Mouse (Mus musculus): ENCODE results near the gene Chrd. TPM values are rescaled to one million over a fixed set of nuclear protein-coding genes. Genes with fewer than 3 reads are reported as not detected.

Gene Chrd
- polyA plus RNA-seq, 1 experiment from 2014 or later, result 0.83 TPM

- no peak overlapping the region for H3K9ac ChIP-seq
- WGBS, result 77% methylated on average over 9 of the region's 9 CpGs
- no peaks in the 10 kb centered on the region for H3K27me3 ChIP-seq (replicated peaks)
Measured at GRCm38 (mm10) chr16:20712190-20712589, 20.7 kb upstream of the Chrd start.

GRCm38 (mm10) chr16:20712889-20713288 lies 20.0 kb upstream of the Chrd start:
- peaks cover 36% of the 10 kb centered on the region for H3K36me3 ChIP-seq
- H3K9me3 ChIP-seq, result no peaks in the 10 kb centered on the region
- no peaks in the 10 kb centered on the region for H3K27me3 ChIP-seq (replicated peaks)
- no peak overlapping the region for H3K4me2 ChIP-seq
- H3K9ac ChIP-seq, result no peak overlapping the region
- peaks cover 31% of the 10 kb centered on the region for H3K4me1 ChIP-seq
- no peak overlapping the region for H3K4me3 ChIP-seq
- no peak for ATAC-seq (ENCODE audit: extremely low read depth, insufficient number of reproducible peaks, low FRiP score, low TSS enrichment)
- WGBS, result 45% methylated on average over 7 of the region's 7 CpGs
- H3K27ac ChIP-seq (replicated peaks), result no peak overlapping the region

More at GRCm38 (mm10) chr16:20712190-20712589, 20.7 kb upstream of the Chrd start:
- no peaks in the 10 kb centered on the region for H3K9me3 ChIP-seq
- no peak overlapping the region for H3K4me3 ChIP-seq
- H3K4me1 ChIP-seq, result peaks cover 30% of the 10 kb centered on the region
- ATAC-seq (ENCODE audit: extremely low read depth, insufficient number of reproducible peaks, low FRiP score, low TSS enrichment), result no peak
- no peak overlapping the region for H3K27ac ChIP-seq (replicated peaks)
- peaks cover 43% of the 10 kb centered on the region for H3K36me3 ChIP-seq
- H3K4me2 ChIP-seq, result no peak overlapping the region

DNA sequence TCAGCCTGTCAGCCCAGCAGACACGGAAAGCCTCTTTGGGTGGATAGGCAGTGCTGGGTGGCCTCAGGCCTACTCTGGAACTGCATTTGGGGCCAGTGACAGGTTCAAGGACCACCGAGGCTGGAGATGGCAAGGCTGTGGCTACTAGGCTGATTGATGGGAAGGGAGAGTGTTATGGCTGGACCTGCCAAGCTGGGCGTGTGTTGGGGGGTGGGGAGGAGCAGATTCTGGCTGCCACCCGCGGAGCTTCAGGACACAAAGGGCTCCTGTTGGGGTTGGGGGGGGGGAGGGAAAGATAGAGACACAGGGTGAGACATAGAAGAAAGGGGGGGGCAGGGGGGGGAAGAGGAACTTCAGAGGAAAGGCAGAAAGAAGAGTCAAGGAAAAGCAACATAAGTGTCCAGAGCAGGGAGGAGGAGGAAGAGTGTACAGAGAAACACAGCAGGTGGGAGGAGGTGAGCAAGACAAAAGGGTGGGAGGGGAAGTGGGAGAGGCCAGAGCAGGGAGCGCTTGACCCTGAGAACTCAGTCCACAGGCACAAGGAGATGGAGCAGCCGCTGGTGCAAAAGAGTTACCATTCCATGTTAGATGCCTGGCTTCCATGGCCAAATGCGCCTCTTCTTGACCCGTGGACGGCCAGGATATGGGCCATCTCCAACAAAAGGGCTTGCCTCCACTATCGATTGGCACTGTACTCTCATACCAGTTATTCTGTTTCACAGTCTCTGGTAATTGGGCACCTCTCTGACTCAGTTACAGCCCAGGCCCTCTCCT lies 18.4 kb upstream of the Chrd start:
- 49% methylated on average over 11 of the region's 11 CpGs for WGBS
- ATAC-seq (ENCODE audit: extremely low read depth, insufficient number of reproducible peaks, low FRiP score, low TSS enrichment), result no peak
- Histone ChIP-seq H3K9ac (peak overlapping the region; percentile 87), H3K4me3 (peak overlapping the region; percentile 67; the same call in 1 of the 2 replicates), H3K9me3 (no peaks in the 10 kb centered on the region), H3K27me3 (replicated peaks) (no peaks in the 10 kb centered on the region), H3K4me1 (peaks cover 38% of the 10 kb centered on the region), H3K36me3 (peaks cover 26% of the 10 kb centered on the region), H3K4me2 (peak overlapping the region; percentile 97), H3K27ac (replicated peaks) (no peak overlapping the region)

GRCm38 (mm10) chr16:20715161-20715560 lies 17.8 kb upstream of the Chrd start:
- H3K4me2 ChIP-seq, result peak overlapping the region; percentile 97
- peak overlapping the region; percentile 67 for H3K4me3 ChIP-seq
- H3K4me1 ChIP-seq, result peaks cover 38% of the 10 kb centered on the region
- 69% methylated on average over 2 of the region's 2 CpGs for WGBS
- H3K27ac ChIP-seq (replicated peaks), result no peak overlapping the region; the same call in 1 of the 2 replicates
- H3K9ac ChIP-seq, result peak overlapping the region; percentile 87
- peaks cover 31% of the 10 kb centered on the region for H3K36me3 ChIP-seq
- no peak for ATAC-seq (ENCODE audit: extremely low read depth, insufficient number of reproducible peaks, low FRiP score, low TSS enrichment)
- no peaks in the 10 kb centered on the region for H3K9me3 ChIP-seq
- no peaks in the 10 kb centered on the region for H3K27me3 ChIP-seq (replicated peaks)

- Histone ChIP-seq H3K9me3 (no peaks in the 10 kb centered on the region), H3K36me3 (peaks cover 31% of the 10 kb centered on the region), H3K27ac (replicated peaks) (peak overlapping the region; percentile 97), H3K4me3 (peak overlapping the region; percentile 67), H3K9ac (peak overlapping the region; percentile 87), H3K4me2 (peak overlapping the region; percentile 97), H3K27me3 (replicated peaks) (no peaks in the 10 kb centered on the region), H3K4me1 (peaks cover 38% of the 10 kb centered on the region)
- ATAC-seq (ENCODE audit: extremely low read depth, insufficient number of reproducible peaks, low FRiP score, low TSS enrichment), result no peak
- 1% methylated on average over 12 of the region's 12 CpGs for WGBS
Measured at GRCm38 (mm10) chr16:20715566-20715965, 17.4 kb upstream of the Chrd start.

DNA sequence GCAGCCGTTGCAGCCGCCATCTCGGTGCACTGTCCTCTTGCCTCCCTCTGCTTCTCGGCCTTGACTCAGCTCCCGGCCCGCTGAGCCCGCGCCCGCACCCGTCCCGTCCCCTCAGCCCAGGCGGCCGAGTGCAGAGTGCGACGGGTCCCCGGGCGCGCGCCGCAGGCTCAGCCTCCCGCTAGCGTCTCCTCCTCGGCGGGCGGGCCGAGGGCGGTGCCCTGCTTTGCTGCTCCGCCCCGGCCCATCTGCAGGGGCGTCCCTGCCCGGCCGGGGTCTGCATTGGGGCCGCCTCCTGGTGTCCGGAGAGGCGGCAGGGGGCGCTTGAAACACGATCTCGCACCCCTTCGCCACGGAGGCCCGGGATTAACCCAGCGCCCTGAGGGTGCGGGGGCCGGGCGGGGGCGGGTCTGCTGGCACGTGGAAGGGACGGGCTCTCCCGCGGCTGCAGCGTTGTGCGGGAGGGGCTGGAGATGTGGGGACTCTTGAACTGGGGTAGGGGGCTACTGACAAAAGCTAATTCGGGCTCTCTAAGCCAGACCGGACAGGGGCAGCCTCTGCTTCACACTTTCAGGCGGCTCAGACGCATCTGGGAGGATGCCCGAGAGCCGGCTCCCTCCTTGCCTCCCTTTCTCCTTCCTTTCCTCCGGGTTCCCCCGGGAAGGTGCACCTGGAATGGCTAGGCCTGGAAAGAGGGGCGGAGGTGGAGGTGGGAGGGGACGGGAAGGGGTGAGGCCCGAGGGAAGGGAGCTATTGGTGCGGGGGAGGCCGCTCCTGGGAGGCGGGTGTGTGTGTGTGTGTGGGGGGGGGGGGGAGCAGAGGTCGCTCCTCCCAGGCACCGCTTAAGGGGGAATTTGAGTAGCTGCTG lies 16.7 kb upstream of the Chrd start:
- under 1% methylated on average over 62 of the region's 68 CpGs for WGBS
- peak; percentile 75 for ATAC-seq (ENCODE audit: extremely low read depth, insufficient number of reproducible peaks, low FRiP score, low TSS enrichment)
- Histone ChIP-seq H3K36me3 (peaks cover 31% of the 10 kb centered on the region), H3K9me3 (no peaks in the 10 kb centered on the region), H3K4me3 (peak overlapping the region; percentile 67), H3K27me3 (replicated peaks) (no peaks in the 10 kb centered on the region), H3K27ac (replicated peaks) (peak overlapping the region; percentile 97), H3K4me2 (peak overlapping the region; percentile 97), H3K4me1 (peaks cover 38% of the 10 kb centered on the region), H3K9ac (peak overlapping the region; percentile 87)

DNA sequence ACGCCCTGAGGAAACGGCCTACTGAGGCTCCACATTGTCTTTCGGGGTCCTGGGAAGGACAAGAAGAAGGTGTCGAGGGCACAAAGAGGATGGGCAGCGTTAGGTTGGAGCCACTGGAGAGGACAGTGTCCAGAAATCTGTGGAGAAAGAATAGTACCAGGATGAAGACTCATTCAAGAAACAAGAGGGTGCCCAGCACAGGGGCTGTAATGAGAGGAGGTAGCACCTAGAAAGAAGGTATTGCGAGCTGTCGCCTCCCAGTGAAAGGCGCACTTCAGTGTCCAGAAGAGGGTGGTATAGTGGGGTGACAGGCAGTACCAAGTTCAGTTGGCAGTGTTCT lies 16.1 kb upstream of the Chrd start:
- Histone ChIP-seq H3K4me3 (peak overlapping the region; percentile 67), H3K9me3 (no peaks in the 10 kb centered on the region), H3K36me3 (peaks cover 32% of the 10 kb centered on the region), H3K27ac (replicated peaks) (peak overlapping the region; percentile 97), H3K27me3 (replicated peaks) (no peaks in the 10 kb centered on the region), H3K9ac (peak overlapping the region; percentile 87), H3K4me2 (peak overlapping the region; percentile 97), H3K4me1 (peaks cover 38% of the 10 kb centered on the region)
- WGBS, result 2% methylated on average over 8 of the region's 8 CpGs
- no peak for ATAC-seq (ENCODE audit: extremely low read depth, insufficient number of reproducible peaks, low FRiP score, low TSS enrichment)

DNA sequence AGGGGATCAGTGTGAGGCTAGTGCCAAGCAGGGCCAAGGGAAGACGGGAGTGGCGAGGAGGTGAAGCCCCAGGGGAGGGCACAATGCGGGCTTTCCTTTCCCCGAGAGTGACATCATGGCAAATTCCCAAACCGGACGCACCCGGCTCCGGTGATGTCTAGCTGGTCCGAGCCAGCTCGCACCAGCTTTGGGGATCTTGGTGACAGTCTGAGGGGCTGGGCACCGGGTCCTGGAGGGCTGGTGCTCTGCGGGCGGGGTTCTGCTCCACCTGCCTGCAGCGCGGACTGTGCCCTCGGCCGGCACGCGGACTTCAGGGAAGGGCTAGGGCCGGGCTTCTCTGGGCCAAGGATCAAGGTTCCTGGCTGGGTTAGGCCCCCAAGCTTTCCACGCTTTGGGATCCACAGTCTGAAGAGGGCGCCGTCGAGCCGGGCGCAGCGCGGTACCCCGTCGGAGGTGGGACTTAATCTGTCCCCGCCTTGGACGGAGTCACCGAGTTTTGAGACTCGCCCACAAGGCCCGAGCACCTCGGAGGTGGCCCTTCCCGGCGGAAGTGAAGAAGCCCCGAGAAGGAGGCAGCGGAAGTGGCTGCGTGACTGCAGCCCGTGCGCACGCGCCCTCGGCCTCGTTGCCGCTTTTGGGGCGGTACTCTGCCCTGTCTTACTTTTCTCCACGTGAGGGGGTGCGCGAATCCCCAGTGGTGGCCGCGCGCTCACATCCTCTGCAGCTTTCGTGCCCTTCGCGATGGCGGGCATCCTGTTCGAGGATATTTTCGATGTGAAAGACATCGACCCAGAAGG lies 15.5 kb upstream of the Chrd start, which contains the start of the genes Polr2h and Clcn2:
TSS of gene Polr2h (plus strand) at position 485 of the 797 bp plus-strand sequence.
TSS of gene Clcn2 (minus strand) at position 566 of the 797 bp plus-strand sequence.
- peak; percentile 79 for ATAC-seq (ENCODE audit: extremely low read depth, insufficient number of reproducible peaks, low FRiP score, low TSS enrichment)
- H3K9me3 ChIP-seq, result no peaks in the 10 kb centered on the region
- H3K4me2 ChIP-seq, result peak within 1 kb of the TSS; percentile 97
- H3K4me1 ChIP-seq, result peaks cover 38% of the 10 kb centered on the region
- H3K4me3 ChIP-seq, result peak within 1 kb of the TSS; percentile 67
- WGBS, result under 1% methylated on average over 62 of the region's 62 CpGs
- H3K36me3 ChIP-seq, result peaks cover 34% of the 10 kb centered on the region
- H3K9ac ChIP-seq, result peak within 1 kb of the TSS; percentile 87
- H3K27me3 ChIP-seq (replicated peaks), result no peaks in the 10 kb centered on the region
- H3K27ac ChIP-seq (replicated peaks), result peak within 1 kb of the TSS; percentile 97

- peaks cover 32% of the 10 kb centered on the region for H3K36me3 ChIP-seq
- H3K4me3 ChIP-seq, result peak overlapping the region; percentile 67
- ATAC-seq (ENCODE audit: extremely low read depth, insufficient number of reproducible peaks, low FRiP score, low TSS enrichment), result peak; percentile 2
- H3K27ac ChIP-seq (replicated peaks), result peak overlapping the region; percentile 97
- H3K4me2 ChIP-seq, result peak overlapping the region; percentile 97
- no peaks in the 10 kb centered on the region for H3K9me3 ChIP-seq
- H3K9ac ChIP-seq, result peak overlapping the region; percentile 87
- H3K4me1 ChIP-seq, result peaks cover 38% of the 10 kb centered on the region
- 2% methylated on average over 18 of the region's 18 CpGs for WGBS
- no peaks in the 10 kb centered on the region for H3K27me3 ChIP-seq (replicated peaks)
Measured at GRCm38 (mm10) chr16:20717978-20718670, 14.8 kb upstream of the Chrd start.

GRCm38 (mm10) chr16:20721808-20722207 lies 11.1 kb upstream of the Chrd start:
- Histone ChIP-seq H3K36me3 (peaks cover 32% of the 10 kb centered on the region), H3K4me1 (peaks cover 12% of the 10 kb centered on the region), H3K9me3 (no peaks in the 10 kb centered on the region), H3K4me3 (no peak overlapping the region), H3K9ac (no peak overlapping the region), H3K27me3 (replicated peaks) (peaks cover 5% of the 10 kb centered on the region; the same call in 1 of the 2 replicates), H3K27ac (replicated peaks) (no peak overlapping the region), H3K4me2 (no peak overlapping the region)
- WGBS, result 78% methylated on average over 10 of the region's 10 CpGs
- no peak for ATAC-seq (ENCODE audit: extremely low read depth, insufficient number of reproducible peaks, low FRiP score, low TSS enrichment)

All from heart, embryonic 13.5 days (tissue).